Mouse (Mus musculus) small intestine, adult 2 months (tissue): ENCODE results near the gene Olfr1200.

Experiments
- CTCF ChIP-seq: fragments of 200-500 bp; IDR thresholded peaks from 2 replicates; pipeline ENCODE4 v1.5.1; 2012; ENCODE audit warnings: low read depth, mild to moderate bottlenecking, control low read depth, inconsistent platforms, low read length, moderate library complexity, mixed read lengths; ENCODE audit not compliant: insufficient replicate concordance, insufficient read length; ENCODE audit errors: extremely low read depth
- POLR2A ChIP-seq: fragments of 200-500 bp; IDR thresholded peaks from 2 replicates; pipeline ENCODE4 v1.6.1; 2012; ENCODE audit warnings: low read depth, mild to moderate bottlenecking, control low read depth, inconsistent platforms, low read length, moderate library complexity

- TF ChIP-seq CTCF (no peak), POLR2A (no peak)
Measured at GRCm38 (mm10) chr2:88751270-88751669, 19.0 kb downstream of the Olfr1200 start, which contains the start of gene Olfr1198.
